Mouse (Mus musculus) heart, adult 2 months (tissue): ENCODE results near the gene Stat4. TPM values are rescaled to one million over a fixed set of nuclear protein-coding genes. Genes with fewer than 3 reads are reported as not detected.

ENCODE experiments used
- DNase-seq, 2 experiments: peaks; one replicate each; pipeline ENCODE4 v3.0.0; 2021
- H3K27ac ChIP-seq: fragments of 200-600 bp; 2 replicates; pipeline ENCODE4 v1.8.1; 2022
- H3K27me3 ChIP-seq: fragments of 200-500 bp; 2 replicates; pipeline ENCODE4 v1.6.1; 2012; ENCODE audit warnings: mild to moderate bottlenecking, low read length, inconsistent platforms, mixed read lengths; ENCODE audit not compliant: control insufficient read depth, insufficient read depth
- H3K36me3 ChIP-seq: fragments of 200-500 bp; 2 replicates; pipeline ENCODE4 v1.6.1; 2012; ENCODE audit warnings: low read length, inconsistent platforms; ENCODE audit not compliant: control insufficient read depth, insufficient read depth
- H3K4me1 ChIP-seq: fragments of 200-500 bp; 2 replicates; pipeline ENCODE4 v1.6.1; 2011; ENCODE audit warnings: low read length; ENCODE audit not compliant: control insufficient read depth, insufficient read depth
- H3K4me3 ChIP-seq: fragments of 200-600 bp; 2 replicates; pipeline ENCODE4 v1.8.1; 2022
- H3K79me2 ChIP-seq: fragments of 200-500 bp; replicated peaks from 2 replicates; pipeline ENCODE4 v1.6.1; 2012; ENCODE audit warnings: mild to moderate bottlenecking, inconsistent platforms, low read length, moderate library complexity, mixed read lengths; ENCODE audit not compliant: control insufficient read depth, insufficient read depth
- H3K9ac ChIP-seq: fragments of 200-500 bp; 2 replicates; pipeline ENCODE4 v1.6.1; 2012; ENCODE audit warnings: low read depth, mild to moderate bottlenecking, control low read depth, inconsistent platforms, low read length, mixed read lengths
- CTCF ChIP-seq: fragments of 200-600 bp; IDR thresholded peaks from 2 replicates; pipeline ENCODE4 v1.8.1; 2022; ENCODE audit warnings: antibody characterized with exemption, mild to moderate bottlenecking, moderate library complexity
- EP300 ChIP-seq: fragments of 200-500 bp; IDR thresholded peaks from 2 replicates; pipeline ENCODE4 v1.6.1; 2011; ENCODE audit warnings: low read depth, low read length, control low read depth; ENCODE audit not compliant: insufficient read depth
- POLR2A ChIP-seq: fragments of 200-500 bp; IDR thresholded peaks from 2 replicates; pipeline ENCODE4 v1.6.1; 2011; ENCODE audit warnings: mild to moderate bottlenecking, low read depth, low read length, control low read depth; ENCODE audit not compliant: insufficient read depth
- WGBS: fragments of 180-500 bp; shearing (Covaris S2); methylation state at CpG from one replicate; pipeline ENCODE4 v1.1.7; 2018; 5-methylcytosine and 5-hydroxymethylcytosine counted together
- intact Hi-C: fragments of 180-260 bp; cut with DNase I; formaldehyde crosslinking; loops from one replicate; pipeline ENCODE4 v1.15.1; 2025
- polyA plus RNA-seq: library from polyadenylated mRNA; depleted of rRNA; stranded (reverse); fragments of >200 nt; gene quantifications from 2 replicates; pipeline ENCODE4 v1.2.3, GENCODE M21; 2012
- total RNA-seq, 2 experiments: library from RNA; stranded (reverse); gene quantifications; 2 replicates each; pipeline ENCODE4 v1.2.3; 2021

Stat4 gene
- total and polyA plus RNA-seq, 3 experiments: 0.45 to 0.68 (median 0.51) TPM

DNA sequence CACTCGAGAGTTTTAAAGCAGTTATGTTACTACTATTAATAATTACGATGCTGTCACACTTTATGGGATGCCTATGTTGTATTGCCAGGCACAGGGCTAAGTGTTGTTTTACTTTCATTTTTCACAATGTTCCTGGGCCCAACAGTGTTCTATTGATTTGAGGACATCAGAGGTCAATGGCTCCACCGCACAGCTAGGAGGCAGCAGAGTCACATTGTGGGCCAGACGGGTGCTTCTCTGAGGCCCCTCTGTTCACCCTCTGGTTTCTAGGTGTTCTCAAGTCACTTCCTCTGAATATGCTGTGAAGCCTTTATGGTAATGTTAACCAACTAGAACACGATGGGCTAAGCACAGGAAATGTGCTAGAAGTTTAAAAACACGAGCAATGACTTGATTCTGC lies 113.5 kb downstream of the Stat4 start:
- 67% methylated on average over 6 of the region's 6 CpGs for WGBS
- no peaks in the 10 kb centered on the region for H3K79me2 ChIP-seq
- no peaks in the 10 kb centered on the region for H3K4me1 ChIP-seq
- H3K27me3 ChIP-seq: no peaks in the 10 kb centered on the region
- H3K27ac ChIP-seq: no peak overlapping the region
- intact Hi-C loops: no loop called here
- no peak for DNase-seq
- no peak overlapping the region for H3K4me3 ChIP-seq
- TF ChIP-seq CTCF (peak; percentile 54), EP300 (no peak)
- no peak overlapping the region for H3K9ac ChIP-seq
- no peaks in the 10 kb centered on the region for H3K36me3 ChIP-seq

DNA sequence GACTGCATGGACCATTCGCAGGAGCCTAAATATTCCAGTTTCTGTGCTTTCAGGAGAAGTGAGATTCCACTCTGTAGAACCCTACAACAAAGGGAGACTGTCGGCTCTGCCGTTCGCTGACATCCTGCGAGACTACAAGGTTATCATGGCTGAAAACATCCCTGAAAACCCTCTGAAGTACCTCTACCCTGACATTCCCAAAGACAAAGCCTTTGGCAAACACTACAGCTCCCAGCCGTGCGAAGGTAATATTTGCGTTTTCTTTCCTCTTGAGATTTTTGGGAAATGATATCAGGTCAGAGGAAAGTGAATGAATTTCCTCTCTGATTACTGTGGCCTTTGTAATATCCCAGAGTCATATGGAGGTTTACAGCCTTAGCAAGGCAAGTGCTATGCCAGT lies 115.8 kb downstream of the Stat4 start:
- Histone ChIP-seq H3K27ac (no peak overlapping the region), H3K4me3 (no peak overlapping the region), H3K9ac (no peak overlapping the region), H3K4me1 (no peaks in the 10 kb centered on the region), H3K27me3 (no peaks in the 10 kb centered on the region), H3K36me3 (no peaks in the 10 kb centered on the region), H3K79me2 (no peaks in the 10 kb centered on the region)
- no peak for TF ChIP-seq POLR2A
- TF ChIP-seq EP300: no peak
- TF ChIP-seq CTCF: no peak
- intact Hi-C loops: no loop called here
- WGBS: 46% methylated on average over 8 of the region's 8 CpGs
- DNase-seq: no peak

DNA sequence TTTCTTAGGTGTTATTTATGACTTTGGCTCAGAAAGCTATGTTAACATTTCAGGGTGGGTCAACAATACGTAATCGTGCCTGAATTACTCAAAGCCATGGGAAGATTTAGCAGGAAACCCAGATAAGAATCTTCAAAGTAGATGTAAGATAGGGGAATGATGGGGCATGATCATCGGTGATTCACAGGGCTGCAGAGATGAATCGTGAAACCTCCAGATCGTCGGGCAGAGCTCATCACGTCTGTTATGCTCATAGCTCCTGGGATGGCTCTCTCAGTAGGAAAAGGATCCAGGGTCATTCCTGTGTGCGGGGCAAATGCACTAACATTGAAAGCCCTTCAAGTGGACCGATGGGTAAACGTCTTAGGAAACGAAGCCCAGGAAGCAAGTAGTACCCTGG lies 120.3 kb downstream of the Stat4 start:
- Histone ChIP-seq H3K79me2 (no peaks in the 10 kb centered on the region), H3K27ac (no peak overlapping the region), H3K27me3 (no peaks in the 10 kb centered on the region), H3K9ac (no peak overlapping the region), H3K4me3 (no peak overlapping the region), H3K4me1 (no peaks in the 10 kb centered on the region; the same call in 1 of the 2 replicates), H3K36me3 (no peaks in the 10 kb centered on the region; the same call in 1 of the 2 replicates)
- DNase-seq: no peak
- TF ChIP-seq EP300 (no peak), CTCF (no peak), POLR2A (no peak)
- 88% methylated on average over 11 of the region's 11 CpGs for WGBS
- intact Hi-C loops: no loop called here

DNA sequence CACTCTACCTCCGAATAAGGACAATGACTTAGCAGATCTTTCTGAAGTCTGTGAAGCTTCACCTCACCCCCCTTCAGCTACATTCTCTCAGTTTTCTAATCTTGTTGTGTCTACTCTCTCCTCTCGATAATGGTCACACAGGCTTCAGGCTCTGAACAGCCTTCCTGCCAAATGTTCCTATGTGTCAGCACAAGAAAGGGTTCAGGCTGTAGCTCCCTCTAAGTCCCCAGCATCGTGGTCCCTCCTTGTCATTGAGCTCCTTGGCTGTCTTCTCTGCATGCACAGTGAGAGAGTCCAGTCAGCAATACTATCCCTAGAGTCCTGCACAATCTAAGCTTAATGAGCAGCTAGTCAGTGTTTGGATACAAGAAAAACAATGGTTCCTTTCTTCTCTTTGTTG lies 124.3 kb downstream of the Stat4 start:
- 40% methylated on average over 3 of the region's 3 CpGs for WGBS
- TF ChIP-seq POLR2A (no peak), EP300 (no peak), CTCF (no peak)
- no peak overlapping the region for H3K4me3 ChIP-seq
- intact Hi-C loops: loop anchor here (10.0 kb wide), 1 partner anchor 636 kb away; the partner anchor contains the start of gene Nabp1
- H3K27ac ChIP-seq: no peak overlapping the region
- no peaks in the 10 kb centered on the region for H3K27me3 ChIP-seq
- no peak overlapping the region for H3K9ac ChIP-seq
- no peaks in the 10 kb centered on the region; the same call in 1 of the 2 replicates for H3K4me1 ChIP-seq
- no peaks in the 10 kb centered on the region for H3K79me2 ChIP-seq
- no peak for DNase-seq
- H3K36me3 ChIP-seq: no peaks in the 10 kb centered on the region; the same call in 1 of the 2 replicates

DNA sequence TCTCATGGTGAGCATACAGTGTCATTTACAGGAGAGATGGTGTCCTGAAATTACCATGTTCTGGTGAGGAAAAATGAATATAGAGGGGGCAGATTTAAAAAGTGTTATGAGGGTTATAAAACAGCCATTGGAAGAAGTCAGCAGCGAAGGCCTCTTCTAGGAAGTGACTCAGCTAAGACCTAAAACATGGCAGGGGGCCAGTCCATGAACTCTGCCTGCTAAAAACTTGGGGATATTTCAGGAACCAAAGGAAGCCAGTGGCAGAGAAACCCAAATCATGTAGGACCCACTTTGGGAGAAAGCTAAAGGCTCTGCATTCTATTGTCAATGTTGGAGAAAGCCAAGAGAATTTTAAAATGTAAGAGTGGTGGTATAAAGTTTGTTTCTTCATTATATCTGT lies 125.4 kb downstream of the Stat4 start:
- intact Hi-C loops: loop anchor here (10.0 kb wide), 1 partner anchor 638 kb away; the partner anchor contains the start of gene Nabp1
- Histone ChIP-seq H3K27me3 (no peaks in the 10 kb centered on the region), H3K4me3 (no peak overlapping the region), H3K27ac (no peak overlapping the region), H3K36me3 (no peaks in the 10 kb centered on the region; the same call in 1 of the 2 replicates), H3K4me1 (no peaks in the 10 kb centered on the region; the same call in 1 of the 2 replicates), H3K79me2 (no peaks in the 10 kb centered on the region), H3K9ac (no peak overlapping the region)
- 47% methylated on average over 1 of the region's 1 CpGs for WGBS
- TF ChIP-seq POLR2A (no peak), CTCF (no peak), EP300 (no peak)
- DNase-seq: no peak

DNA sequence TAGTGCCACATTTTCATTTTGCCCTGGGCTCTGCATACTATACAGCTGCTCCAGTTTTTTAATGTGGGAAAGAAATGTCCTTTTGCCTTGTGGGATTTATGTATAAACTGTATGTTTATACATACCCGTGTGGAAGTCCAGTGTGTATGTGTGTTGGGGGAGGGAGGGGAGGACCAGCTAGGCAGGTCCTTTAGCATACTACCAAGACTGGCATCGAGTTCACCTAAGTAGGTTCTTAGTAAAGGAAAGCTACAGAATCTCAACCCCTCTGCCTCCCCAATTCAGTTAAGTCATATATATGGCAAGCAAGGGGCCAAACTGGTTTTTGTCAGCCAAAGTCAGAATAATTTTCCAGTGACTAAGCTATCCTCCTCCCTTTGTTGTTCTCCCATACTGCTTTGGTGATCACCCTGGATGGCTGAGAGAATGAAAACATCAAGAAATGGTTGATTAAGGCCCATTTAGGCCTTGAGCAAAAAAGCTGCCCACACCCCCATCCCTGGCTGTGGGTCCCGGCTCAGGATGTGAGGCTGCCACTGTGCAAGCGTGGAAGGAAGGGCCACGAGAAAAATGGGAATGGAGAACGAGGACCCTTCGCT lies 126.2 kb downstream of the Stat4 start:
- Histone ChIP-seq H3K9ac (peak overlapping the region; percentile 80), H3K27ac (peak overlapping the region; percentile 90), H3K79me2 (no peaks in the 10 kb centered on the region), H3K36me3 (no peaks in the 10 kb centered on the region; the same call in 1 of the 2 replicates), H3K27me3 (no peaks in the 10 kb centered on the region), H3K4me3 (peak overlapping the region; percentile 47), H3K4me1 (no peaks in the 10 kb centered on the region; the same call in 1 of the 2 replicates)
- no peak for TF ChIP-seq EP300
- TF ChIP-seq CTCF: no peak
- no peak for TF ChIP-seq POLR2A
- intact Hi-C loops: loop anchor here (10.0 kb wide), 1 partner anchor 638 kb away; the partner anchor contains the start of gene Nabp1
- DNase-seq: no peak
- WGBS: 24% methylated on average over 7 of the region's 7 CpGs
